Mouse (Mus musculus) hindbrain, postnatal 0 days (tissue): ENCODE measurements at regions not wholly inside any gene's neighbourhood (a gene's known extent, or its start where the extent isn't known, plus 50 kb on each side); places are given as distances from the start of the nearest gene placed in this dataset.

Experiments used
- ATAC-seq: fragments of 200-750 bp; cut with Nextera tagmentation; 2 replicates; pipeline ENCODE4 v1.8.0; 2017; ENCODE audit warnings: mild to moderate bottlenecking, moderate TSS enrichment, moderate library complexity
- DNase-seq: peaks from one replicate; pipeline ENCODE4 v3.0.0-alpha.2; 2015; ENCODE audit warnings: low spot score
- H3K27ac ChIP-seq: fragments of 300-500 bp; sonication (generic); 2 replicates; pipeline ENCODE4 v1.5.1; 2014; ENCODE audit warnings: mild to moderate bottlenecking
- H3K27me3 ChIP-seq: fragments of 300-500 bp; sonication (generic); 2 replicates; pipeline ENCODE4 v1.6.1; 2014; ENCODE audit warnings: low read length, mixed read lengths; ENCODE audit not compliant: insufficient read depth
- H3K36me3 ChIP-seq: fragments of 300-500 bp; sonication (generic); 2 replicates; pipeline ENCODE4 v1.6.1; 2014; ENCODE audit warnings: low read length, mixed read lengths; ENCODE audit not compliant: insufficient read depth
- H3K4me1 ChIP-seq: fragments of 300-500 bp; sonication (generic); 2 replicates; pipeline ENCODE4 v1.6.1; 2014; ENCODE audit warnings: antibody characterized with exemption, low read length, mixed read lengths; ENCODE audit not compliant: insufficient read depth
- H3K4me2 ChIP-seq: fragments of 300-500 bp; sonication (generic); 2 replicates; pipeline ENCODE4 v1.6.1; 2014; ENCODE audit warnings: low read depth, mild to moderate bottlenecking, low read length, moderate library complexity, mixed read lengths
- H3K4me3 ChIP-seq: fragments of 300-500 bp; sonication (generic); 2 replicates; pipeline ENCODE4 v1.5.1; 2014; ENCODE audit warnings: low read length
- H3K9ac ChIP-seq: fragments of 300-500 bp; sonication (generic); replicated peaks from 2 replicates; pipeline ENCODE4 v1.6.1; 2014; ENCODE audit warnings: mild to moderate bottlenecking, low read length, moderate library complexity, mixed read lengths
- H3K9me3 ChIP-seq: fragments of 300-500 bp; sonication (generic); 2 replicates; pipeline ENCODE4 v1.6.1; 2016; ENCODE audit warnings: low read length, mixed read lengths
- CTCF ChIP-seq: IDR thresholded peaks from 2 replicates; pipeline ENCODE4 v1.5.1; 2016; ENCODE audit warnings: antibody characterized with exemption, control low read depth, low read depth
- WGBS: fragments of 180-500 bp; shearing (Covaris S2); extraction: QIAGEN DNeasy Blood & Tissue Kit; methylation state at CpG from one replicate; pipeline ENCODE4 v1.1.7; 2014; 5-methylcytosine and 5-hydroxymethylcytosine counted together

DNA sequence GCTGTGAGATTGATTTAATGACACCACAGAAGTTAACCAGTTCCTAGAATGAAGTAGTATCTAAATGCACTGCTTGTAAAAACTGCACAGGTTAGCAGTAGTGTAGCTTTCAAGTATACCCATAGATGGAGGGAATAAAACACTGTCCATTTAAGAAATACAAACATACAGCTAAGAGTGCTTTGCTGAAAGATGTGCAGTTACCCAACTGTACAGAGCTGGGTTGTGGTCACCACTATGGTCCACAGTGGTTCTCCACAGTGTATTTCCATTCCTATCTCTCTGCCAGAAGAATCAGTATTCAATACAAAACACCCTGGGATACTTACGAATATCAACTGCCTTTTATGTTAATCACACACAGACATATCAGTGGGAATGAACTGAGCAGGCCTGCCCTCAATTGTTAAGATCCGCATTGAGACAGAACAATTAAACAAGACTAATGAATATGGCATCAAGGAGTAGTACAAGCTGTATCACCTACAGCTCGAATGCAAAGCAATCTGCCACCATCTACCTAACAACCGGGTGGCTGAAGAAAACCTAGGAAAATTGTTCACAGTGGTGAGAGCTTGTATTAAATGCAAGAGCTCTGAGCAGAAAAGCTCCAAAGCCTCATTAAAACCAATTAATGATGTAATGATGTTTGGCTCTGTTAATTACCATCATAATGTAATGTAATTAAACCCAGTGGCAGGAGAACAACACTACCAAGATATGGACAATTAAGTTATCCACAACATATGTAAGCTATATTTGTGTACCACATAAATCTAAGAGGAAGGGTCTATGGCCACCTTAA lies 165.6 kb downstream of the Ptger3 start:
- no peak for DNase-seq
- ATAC-seq: no peak
- WGBS: 51% methylated on average over 4 of the region's 4 CpGs

DNA sequence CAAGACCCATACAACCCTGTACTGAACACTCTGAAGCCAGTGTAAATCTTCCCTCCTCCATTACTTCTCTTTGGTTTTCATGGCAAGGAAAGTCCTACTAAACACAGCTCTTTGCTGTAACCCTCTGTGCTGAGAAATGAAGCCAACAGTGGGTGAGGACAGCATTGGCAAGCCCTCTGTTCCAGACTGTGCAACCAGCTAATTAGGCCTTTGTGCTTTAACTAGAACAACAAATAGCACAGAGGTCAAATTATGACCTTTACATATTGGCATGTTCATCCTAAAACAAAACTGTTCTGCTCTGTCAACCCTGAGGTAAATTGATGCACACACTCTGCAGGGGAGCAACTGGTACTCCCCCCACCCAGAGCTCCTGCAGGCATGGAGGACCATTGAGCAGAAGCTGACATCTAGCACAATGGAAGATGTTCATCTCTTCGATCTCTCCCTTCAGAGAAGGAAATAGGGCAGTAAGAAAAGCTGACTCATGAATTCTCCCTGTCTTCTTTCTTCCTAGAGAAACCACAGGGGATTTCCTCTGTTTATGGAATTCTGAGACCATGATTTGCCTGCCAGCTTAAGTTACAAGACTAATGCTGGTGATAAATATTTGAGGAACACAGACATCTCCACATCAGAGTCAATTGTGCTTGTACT lies 163.1 kb downstream of the Ptger3 start:
- no peaks in the 10 kb centered on the region for H3K4me1 ChIP-seq
- H3K9me3 ChIP-seq: no peaks in the 10 kb centered on the region
- H3K27me3 ChIP-seq: no peaks in the 10 kb centered on the region
- H3K4me3 ChIP-seq: no peak overlapping the region
- TF ChIP-seq CTCF: no peak
- no peaks in the 10 kb centered on the region for H3K36me3 ChIP-seq
- 10% methylated on average over 1 of the region's 1 CpGs for WGBS
- no peak overlapping the region for H3K9ac ChIP-seq
- no peak overlapping the region for H3K4me2 ChIP-seq
- no peak for ATAC-seq
- no peak overlapping the region for H3K27ac ChIP-seq
- no peak for DNase-seq

More for the DNA sequence above, 165.6 kb downstream of the Ptger3 start:
- Histone ChIP-seq H3K36me3 (no peaks in the 10 kb centered on the region), H3K4me2 (no peak overlapping the region), H3K4me3 (no peak overlapping the region), H3K9ac (no peak overlapping the region), H3K27me3 (no peaks in the 10 kb centered on the region), H3K4me1 (no peaks in the 10 kb centered on the region), H3K27ac (no peak overlapping the region), H3K9me3 (no peaks in the 10 kb centered on the region)
- TF ChIP-seq CTCF: no peak

DNA sequence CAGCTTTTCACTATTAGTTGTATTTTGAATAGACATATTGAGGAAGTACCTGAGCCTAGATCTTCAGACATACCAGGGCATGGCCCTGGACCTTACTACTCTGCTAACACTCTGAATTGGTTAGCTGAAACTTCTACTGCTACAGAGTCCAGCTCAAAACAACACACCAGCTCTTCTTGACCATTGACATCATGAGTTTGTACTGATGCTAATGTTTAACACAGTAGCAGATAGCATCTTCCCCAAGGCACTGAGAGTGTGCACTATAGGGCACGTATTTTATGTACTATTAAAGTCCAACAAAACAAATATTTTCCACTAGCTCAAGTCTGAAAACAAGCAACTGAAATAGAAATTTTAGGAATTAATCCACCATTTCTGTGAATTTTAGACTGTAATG lies 157.8 kb downstream of the Ptger3 start:
- no peaks in the 10 kb centered on the region for H3K36me3 ChIP-seq
- H3K4me1 ChIP-seq: no peaks in the 10 kb centered on the region
- no peaks in the 10 kb centered on the region for H3K9me3 ChIP-seq
- H3K27ac ChIP-seq: no peak overlapping the region
- H3K9ac ChIP-seq: no peak overlapping the region
- H3K27me3 ChIP-seq: no peaks in the 10 kb centered on the region
- H3K4me3 ChIP-seq: no peak overlapping the region
- DNase-seq (no peak), ATAC-seq (no peak)
- H3K4me2 ChIP-seq: no peak overlapping the region
- no peak for TF ChIP-seq CTCF
- WGBS: 81% methylated on average over 1 of the region's 1 CpGs

DNA sequence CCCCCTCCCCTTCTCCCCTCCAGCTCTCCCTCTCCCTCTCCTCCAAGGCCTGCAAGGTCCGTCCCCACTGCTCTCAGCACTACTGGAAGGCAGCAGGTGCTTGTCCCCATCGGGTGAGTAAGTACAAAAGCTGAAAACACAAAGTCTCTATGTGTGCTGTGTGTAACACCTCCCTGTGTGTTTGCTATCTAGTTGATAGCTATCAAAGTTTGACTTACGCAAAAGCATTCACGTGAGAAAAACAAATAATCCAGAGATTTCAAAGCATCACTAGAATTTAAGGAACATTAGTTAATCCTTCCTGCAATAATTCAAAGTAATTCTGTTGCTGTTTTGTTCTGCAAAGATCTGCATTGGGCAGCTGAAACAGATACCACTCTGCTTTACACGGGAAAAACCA lies 156.5 kb downstream of the Ptger3 start:
- WGBS: 72% methylated on average over 5 of the region's 5 CpGs
- DNase-seq (no peak), ATAC-seq (no peak)
- Histone ChIP-seq H3K4me2 (no peak overlapping the region), H3K36me3 (no peaks in the 10 kb centered on the region), H3K4me1 (no peaks in the 10 kb centered on the region), H3K27ac (no peak overlapping the region), H3K9ac (no peak overlapping the region), H3K9me3 (no peaks in the 10 kb centered on the region), H3K27me3 (no peaks in the 10 kb centered on the region), H3K4me3 (no peak overlapping the region)
- no peak for TF ChIP-seq CTCF

DNA sequence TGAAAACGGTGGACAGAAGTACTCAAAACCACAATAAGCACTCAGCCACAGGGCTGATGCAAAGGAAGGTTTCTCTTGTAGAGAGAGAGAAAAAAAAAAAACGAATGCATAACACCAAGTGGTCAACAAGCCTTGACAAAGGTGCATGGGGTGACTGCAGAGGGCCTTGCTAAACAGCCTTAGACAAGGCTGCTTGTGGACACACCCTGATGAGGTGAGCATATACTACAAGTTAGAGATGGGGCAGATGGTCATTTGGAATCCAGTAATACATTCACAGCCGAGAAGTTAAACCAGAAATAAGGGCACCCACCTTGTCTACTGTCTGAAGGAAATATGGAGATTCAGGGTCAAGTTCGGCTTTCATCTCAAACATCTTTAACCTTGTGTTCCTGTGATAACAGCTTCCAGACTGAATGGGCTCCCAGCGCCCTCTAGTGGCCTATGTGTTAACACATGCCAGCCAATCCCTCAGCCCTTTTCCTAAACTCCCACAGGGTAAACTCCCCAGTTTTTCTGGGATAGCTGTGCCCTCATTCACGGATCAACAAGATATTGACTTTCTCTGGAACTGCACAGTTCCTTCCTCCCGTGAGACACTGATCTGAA lies 150.7 kb downstream of the Ptger3 start:
- DNase-seq (peak; percentile 85), ATAC-seq (peak; percentile 76; the same call in 1 of the 2 replicates)
- no peak overlapping the region for H3K4me2 ChIP-seq
- no peak overlapping the region for H3K27ac ChIP-seq
- no peak overlapping the region for H3K9ac ChIP-seq
- H3K4me1 ChIP-seq: no peaks in the 10 kb centered on the region
- no peaks in the 10 kb centered on the region for H3K27me3 ChIP-seq
- H3K4me3 ChIP-seq: no peak overlapping the region
- H3K36me3 ChIP-seq: no peaks in the 10 kb centered on the region
- no peaks in the 10 kb centered on the region for H3K9me3 ChIP-seq
- TF ChIP-seq CTCF: peak; percentile 93
- 24% methylated on average over 7 of the region's 7 CpGs for WGBS

DNA sequence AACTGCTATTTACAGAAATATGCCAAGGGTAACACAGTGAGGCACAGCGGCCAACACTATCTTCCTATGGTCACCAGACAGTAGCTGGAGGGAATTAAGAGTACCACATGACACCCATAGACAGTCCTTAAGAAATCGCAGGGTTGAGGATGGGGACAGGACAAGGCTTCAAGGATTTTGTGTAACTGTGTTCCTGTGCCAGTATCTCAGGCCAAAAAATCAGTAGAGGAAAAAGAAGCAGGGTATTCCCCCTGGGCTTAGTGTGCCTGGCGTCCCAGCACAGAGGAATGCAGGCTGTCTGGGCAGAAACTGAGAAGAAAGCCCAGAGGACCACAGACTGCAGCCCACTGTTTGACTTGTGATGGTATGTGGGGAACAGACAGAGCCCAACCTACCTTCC lies 147.3 kb downstream of the Ptger3 start:
- no peaks in the 10 kb centered on the region for H3K36me3 ChIP-seq
- H3K9ac ChIP-seq: no peak overlapping the region
- H3K27ac ChIP-seq: no peak overlapping the region
- WGBS: 73% methylated on average over 3 of the region's 3 CpGs
- no peak for TF ChIP-seq CTCF
- H3K4me1 ChIP-seq: no peaks in the 10 kb centered on the region
- H3K4me3 ChIP-seq: no peak overlapping the region
- no peak overlapping the region for H3K4me2 ChIP-seq
- ATAC-seq (no peak), DNase-seq (no peak)
- no peaks in the 10 kb centered on the region for H3K27me3 ChIP-seq
- no peaks in the 10 kb centered on the region for H3K9me3 ChIP-seq
